Mouse (Mus musculus) small intestine, adult 2 months (tissue): ENCODE data around the gene Arhgdia.

Source experiments
- CTCF ChIP-seq: fragments of 200-500 bp; IDR thresholded peaks from 2 replicates; pipeline ENCODE4 v1.5.1; 2012; ENCODE audit warnings: low read depth, mild to moderate bottlenecking, control low read depth, inconsistent platforms, low read length, moderate library complexity, mixed read lengths; ENCODE audit not compliant: insufficient replicate concordance, insufficient read length; ENCODE audit errors: extremely low read depth
- POLR2A ChIP-seq: fragments of 200-500 bp; IDR thresholded peaks from 2 replicates; pipeline ENCODE4 v1.6.1; 2012; ENCODE audit warnings: low read depth, mild to moderate bottlenecking, control low read depth, inconsistent platforms, low read length, moderate library complexity

- TF ChIP-seq CTCF (no peak), POLR2A (no peak)
Observed at GRCm38 (mm10) chr11:120535804-120536203, 45.6 kb downstream of the Arhgdia start.
